Mouse (Mus musculus) embryonic facial prominence, embryonic 15.5 days (tissue): ENCODE results near the gene Rabep1. TPM values are rescaled to one million over a fixed set of nuclear protein-coding genes. Genes with fewer than 3 reads are reported as not detected.

Experiments
- ATAC-seq: fragments of 200-750 bp; cut with Nextera tagmentation; 2 replicates; pipeline ENCODE4 v1.8.0; 2017; ENCODE audit warnings: low read depth, moderate TSS enrichment; ENCODE audit not compliant: insufficient number of reproducible peaks, low FRiP score, low TSS enrichment
- H3K27ac ChIP-seq: fragments of 300-500 bp; sonication (generic); replicated peaks from 2 replicates; pipeline ENCODE4 v1.5.1; 2015; ENCODE audit warnings: mild to moderate bottlenecking, inconsistent platforms
- H3K27me3 ChIP-seq: fragments of 300-500 bp; sonication (generic); 2 replicates; pipeline ENCODE4 v1.6.1; 2015; ENCODE audit warnings: inconsistent platforms
- H3K36me3 ChIP-seq: fragments of 300-500 bp; sonication (generic); 2 replicates; pipeline ENCODE4 v1.6.1; 2015; ENCODE audit warnings: mild to moderate bottlenecking, inconsistent platforms
- H3K4me1 ChIP-seq: fragments of 300-500 bp; sonication (generic); 2 replicates; pipeline ENCODE4 v1.6.1; 2015; ENCODE audit warnings: inconsistent platforms
- H3K4me2 ChIP-seq: fragments of 300-500 bp; sonication (generic); replicated peaks from 2 replicates; pipeline ENCODE4 v1.6.1; 2015; ENCODE audit warnings: mild to moderate bottlenecking, inconsistent platforms
- H3K4me3 ChIP-seq: fragments of 300-500 bp; sonication (generic); replicated peaks from 2 replicates; pipeline ENCODE4 v1.5.1; 2015; ENCODE audit warnings: mild to moderate bottlenecking, inconsistent platforms
- H3K9ac ChIP-seq: fragments of 300-500 bp; sonication (generic); 2 replicates; pipeline ENCODE4 v1.6.1; 2015; ENCODE audit warnings: inconsistent platforms
- H3K9me3 ChIP-seq: fragments of 300-500 bp; sonication (generic); replicated peaks from 2 replicates; pipeline ENCODE4 v1.6.1; 2016; ENCODE audit warnings: inconsistent platforms
- WGBS: fragments of 180-500 bp; shearing (Covaris S2); methylation state at CpG from one replicate; pipeline ENCODE4 v1.1.7; 2015; 5-methylcytosine and 5-hydroxymethylcytosine counted together
- polyA plus RNA-seq: library from polyadenylated mRNA; unstranded; fragments of >200 nt; fragmentation: Nextera tagmentation; extraction: Ambion mirVana; gene quantifications from 2 replicates; pipeline ENCODE4 v1.2.1, GENCODE M21; 2015

The Rabep1 gene
- polyA plus RNA-seq = 34.7 and 35.1 TPM in 2 replicates

GRCm38 (mm10) chr11:70844559-70845456, at the start of gene Rabep1:
Rabep1 (plus strand) TSS chr11:70844778.
- Histone ChIP-seq H3K27me3 (no peaks in the 10 kb centered on the region), H3K9me3 (no peaks in the 10 kb centered on the region), H3K9ac (peak within 1 kb of the TSS; percentile 85), H3K4me1 (peaks cover 14% of the 10 kb centered on the region), H3K27ac (peak within 1 kb of the TSS; percentile 85), H3K36me3 (no peaks in the 10 kb centered on the region), H3K4me3 (peak within 1 kb of the TSS; percentile 83), H3K4me2 (peak within 1 kb of the TSS; percentile 78)
- peak; percentile 96 for ATAC-seq
- WGBS = under 1% methylated on average over 80 of the region's 88 CpGs

- no peak for ATAC-seq
- Histone ChIP-seq H3K27me3 (no peaks in the 10 kb centered on the region), H3K27ac (no peak overlapping the region), H3K9ac (no peak overlapping the region), H3K4me2 (no peak overlapping the region), H3K4me1 (no peaks in the 10 kb centered on the region), H3K9me3 (no peaks in the 10 kb centered on the region), H3K36me3 (no peaks in the 10 kb centered on the region), H3K4me3 (no peak overlapping the region)
- WGBS = 89% methylated on average over 2 of the region's 2 CpGs
Measured at GRCm38 (mm10) chr11:70802208-70802864, 42.2 kb upstream of the Rabep1 start.

GRCm38 (mm10) chr11:70802865-70803261, 41.7 kb upstream of the Rabep1 start:
- Histone ChIP-seq H3K36me3 (no peaks in the 10 kb centered on the region), H3K27ac (no peak overlapping the region), H3K9me3 (no peaks in the 10 kb centered on the region), H3K27me3 (no peaks in the 10 kb centered on the region), H3K4me1 (no peaks in the 10 kb centered on the region), H3K4me3 (no peak overlapping the region), H3K9ac (no peak overlapping the region), H3K4me2 (no peak overlapping the region)
- 71% methylated on average over 2 of the region's 2 CpGs for WGBS
- no peak for ATAC-seq

- no peak overlapping the region for H3K4me3 ChIP-seq
- no peak overlapping the region for H3K27ac ChIP-seq
- no peaks in the 10 kb centered on the region for H3K36me3 ChIP-seq
- 86% methylated on average over 6 of the region's 6 CpGs for WGBS
- H3K27me3 ChIP-seq = no peaks in the 10 kb centered on the region
- H3K4me1 ChIP-seq = no peaks in the 10 kb centered on the region
- H3K4me2 ChIP-seq = no peak overlapping the region
- H3K9me3 ChIP-seq = no peaks in the 10 kb centered on the region
- ATAC-seq = no peak
- H3K9ac ChIP-seq = no peak overlapping the region
Measured at GRCm38 (mm10) chr11:70803711-70804200, 40.8 kb upstream of the Rabep1 start.

- WGBS = 81% methylated on average over 3 of the region's 3 CpGs
- Histone ChIP-seq H3K36me3 (no peaks in the 10 kb centered on the region), H3K4me1 (no peaks in the 10 kb centered on the region)
Measured at GRCm38 (mm10) chr11:70804395-70804794, 40.2 kb upstream of the Rabep1 start.

DNA sequence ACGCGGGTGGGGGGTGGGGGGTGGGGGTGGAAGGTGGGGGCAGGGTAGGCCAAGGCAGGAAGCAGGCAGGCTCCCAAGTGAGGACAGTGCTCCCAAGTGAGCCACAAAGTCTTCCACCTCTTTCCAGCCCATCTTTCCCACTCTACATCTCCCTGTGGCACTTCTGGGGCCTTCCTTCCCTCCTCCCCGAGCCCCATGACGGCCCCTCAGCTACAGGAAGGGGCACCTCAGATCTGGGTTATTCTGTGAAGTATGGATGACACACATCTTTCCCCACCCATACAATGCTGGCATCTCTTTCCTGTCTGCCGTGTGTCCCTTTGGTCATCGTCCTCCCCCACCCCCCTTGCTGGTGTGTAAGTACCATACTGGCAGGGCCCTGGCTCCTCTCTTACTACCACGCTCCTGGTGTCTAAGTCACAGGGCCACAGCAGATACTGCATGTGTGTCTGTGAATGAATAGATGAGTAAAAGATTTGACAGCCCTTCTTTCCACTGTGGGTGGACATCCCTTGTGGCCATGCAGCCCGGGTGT, 38.9 kb upstream of the Rabep1 start:
- Histone ChIP-seq H3K4me2 (no peak overlapping the region), H3K9ac (no peak overlapping the region), H3K4me3 (no peak overlapping the region), H3K9me3 (no peaks in the 10 kb centered on the region), H3K36me3 (no peaks in the 10 kb centered on the region), H3K4me1 (no peaks in the 10 kb centered on the region), H3K27ac (no peak overlapping the region), H3K27me3 (no peaks in the 10 kb centered on the region)
- no peak for ATAC-seq
- 79% methylated on average over 8 of the region's 8 CpGs for WGBS

More at GRCm38 (mm10) chr11:70804395-70804794, 40.2 kb upstream of the Rabep1 start:
- Histone ChIP-seq H3K27me3 (no peaks in the 10 kb centered on the region), H3K27ac (no peak overlapping the region), H3K9ac (no peak overlapping the region), H3K4me2 (no peak overlapping the region), H3K4me3 (no peak overlapping the region), H3K9me3 (no peaks in the 10 kb centered on the region)
- ATAC-seq = no peak

DNA sequence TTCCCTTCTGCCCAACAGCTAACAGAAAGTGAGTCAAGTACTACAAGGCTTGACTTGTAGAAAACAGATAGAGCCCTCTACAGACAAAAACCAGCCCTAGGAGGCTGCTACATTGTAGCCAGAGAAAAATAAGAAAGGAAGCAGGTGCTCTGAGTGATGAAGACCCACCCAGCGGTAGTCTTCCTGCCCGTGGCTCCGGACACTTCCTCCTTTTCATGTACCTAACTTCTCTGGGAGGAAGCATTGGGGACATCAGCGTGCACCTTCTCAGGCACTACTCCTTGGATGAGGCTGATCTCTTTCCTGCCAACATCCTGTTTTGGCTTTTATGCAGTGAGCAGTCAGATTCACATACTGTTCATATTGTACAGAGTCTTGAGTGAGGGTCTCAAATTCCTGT, 37.9 kb upstream of the Rabep1 start:
- Histone ChIP-seq H3K4me1 (no peaks in the 10 kb centered on the region), H3K4me3 (no peak overlapping the region), H3K27me3 (no peaks in the 10 kb centered on the region), H3K36me3 (no peaks in the 10 kb centered on the region), H3K9me3 (no peaks in the 10 kb centered on the region), H3K4me2 (no peak overlapping the region), H3K9ac (no peak overlapping the region), H3K27ac (no peak overlapping the region)
- WGBS = 84% methylated on average over 4 of the region's 4 CpGs
- ATAC-seq = no peak

- no peak for ATAC-seq
- Histone ChIP-seq H3K4me2 (no peak overlapping the region), H3K27ac (no peak overlapping the region), H3K27me3 (no peaks in the 10 kb centered on the region), H3K4me1 (no peaks in the 10 kb centered on the region), H3K36me3 (no peaks in the 10 kb centered on the region), H3K4me3 (no peak overlapping the region), H3K9ac (no peak overlapping the region), H3K9me3 (no peaks in the 10 kb centered on the region)
- WGBS = 86% methylated on average over 4 of the region's 4 CpGs
Measured at GRCm38 (mm10) chr11:70807630-70808029, 36.9 kb upstream of the Rabep1 start.

DNA sequence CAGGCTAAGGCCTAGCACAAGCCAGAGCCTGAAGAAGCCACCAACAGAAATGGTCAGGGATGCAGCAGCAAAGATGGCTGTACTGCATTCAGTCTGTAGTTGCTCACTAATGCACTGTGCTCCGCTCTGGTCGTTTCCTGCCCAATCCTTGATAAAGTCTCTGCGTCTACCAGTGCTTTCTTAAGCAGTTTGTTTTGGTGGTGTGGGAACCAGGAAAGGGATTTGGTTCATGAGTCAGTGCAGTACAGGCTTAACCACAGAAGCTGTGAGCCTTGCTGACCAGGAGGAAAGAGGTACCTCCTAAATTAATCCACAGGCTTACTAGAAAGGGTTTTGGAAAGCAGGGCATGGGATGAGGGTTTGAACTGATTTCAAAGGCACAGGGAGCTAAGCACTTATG, 36.5 kb upstream of the Rabep1 start:
- H3K4me3 ChIP-seq = no peak overlapping the region
- no peaks in the 10 kb centered on the region for H3K4me1 ChIP-seq
- no peak overlapping the region for H3K9ac ChIP-seq
- H3K4me2 ChIP-seq = no peak overlapping the region
- H3K36me3 ChIP-seq = no peaks in the 10 kb centered on the region
- ATAC-seq = no peak
- WGBS = 70% methylated on average over 3 of the region's 3 CpGs
- H3K9me3 ChIP-seq = no peaks in the 10 kb centered on the region
- H3K27ac ChIP-seq = no peak overlapping the region
- no peaks in the 10 kb centered on the region for H3K27me3 ChIP-seq

DNA sequence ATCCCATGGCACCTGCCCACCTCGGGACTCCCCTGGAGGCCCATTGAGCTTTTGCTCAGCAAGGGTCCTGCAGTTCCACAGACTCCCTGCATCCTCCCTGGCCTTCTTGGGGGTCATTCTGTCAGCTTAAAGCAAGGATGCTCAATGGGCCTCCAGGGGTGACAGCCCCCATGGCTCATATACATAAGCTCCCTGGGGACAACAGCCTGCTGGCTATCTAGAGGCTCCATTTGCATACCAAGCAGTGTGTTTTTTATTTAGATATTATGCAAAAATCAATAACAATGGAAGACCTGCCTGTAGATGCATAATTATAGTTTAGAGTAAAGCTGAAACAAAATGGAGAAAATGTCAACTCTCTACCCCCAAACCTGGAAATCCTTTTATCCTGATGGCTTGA, 35.6 kb upstream of the Rabep1 start:
- no peaks in the 10 kb centered on the region for H3K36me3 ChIP-seq
- H3K4me2 ChIP-seq = no peak overlapping the region
- no peaks in the 10 kb centered on the region for H3K4me1 ChIP-seq
- 28% methylated on average over 1 of the region's 1 CpGs for WGBS
- H3K9me3 ChIP-seq = no peaks in the 10 kb centered on the region
- H3K27ac ChIP-seq = no peak overlapping the region
- H3K4me3 ChIP-seq = no peak overlapping the region
- H3K9ac ChIP-seq = no peak overlapping the region
- no peak for ATAC-seq
- H3K27me3 ChIP-seq = no peaks in the 10 kb centered on the region

GRCm38 (mm10) chr11:70811041-70811440, 33.5 kb upstream of the Rabep1 start:
- no peaks in the 10 kb centered on the region for H3K4me1 ChIP-seq
- H3K9ac ChIP-seq = no peak overlapping the region
- 81% methylated on average over 5 of the region's 5 CpGs for WGBS
- no peaks in the 10 kb centered on the region for H3K9me3 ChIP-seq
- no peak overlapping the region for H3K4me2 ChIP-seq
- H3K27me3 ChIP-seq = no peaks in the 10 kb centered on the region
- no peaks in the 10 kb centered on the region for H3K36me3 ChIP-seq
- H3K27ac ChIP-seq = no peak overlapping the region
- no peak overlapping the region for H3K4me3 ChIP-seq
- no peak for ATAC-seq
